Mouse (Mus musculus): ENCODE data around the gene Phyhd1. TPM values are rescaled to one million over a fixed set of nuclear protein-coding genes. Genes with fewer than 3 reads are reported as not detected.

Phyhd1 gene
- total and polyA plus RNA-seq, 3 experiments = 0.66 to 27.5 (median 1.8) TPM

DNA sequence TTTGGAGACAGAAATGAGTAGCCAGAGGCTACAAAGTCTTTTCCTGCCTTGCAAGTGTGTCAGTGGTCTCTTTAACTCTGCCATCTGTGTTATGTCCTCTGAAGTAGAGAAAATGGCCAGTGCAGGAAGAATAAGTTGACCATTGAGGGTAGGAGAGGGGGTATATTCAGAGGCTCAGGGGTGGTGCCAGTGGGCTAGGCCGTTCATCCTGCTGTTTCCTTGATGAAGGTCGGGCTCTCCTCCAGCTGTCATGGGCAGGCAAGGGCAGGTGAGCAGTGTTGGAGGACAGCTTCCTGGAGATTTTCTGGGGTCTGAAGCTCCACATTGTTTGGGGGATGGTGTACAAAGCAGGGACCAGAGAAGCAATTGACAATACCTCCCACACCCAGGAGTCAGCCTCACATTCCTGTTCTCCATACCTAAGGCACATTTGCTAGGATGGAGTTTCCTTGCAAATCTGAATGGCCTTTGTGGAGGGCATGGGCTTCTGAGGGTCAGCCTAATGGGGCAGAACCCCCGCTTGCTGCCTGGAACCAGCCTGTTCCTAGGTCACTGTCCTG is 27.0 kb upstream of the Phyhd1 start:
- Histone ChIP-seq H3K36me3 (replicated peaks) (peaks cover 51% of the 10 kb centered on the region), H3K4me3 (ENCODE audit: low read depth, low read length) (peak overlapping the region; percentile 90; the same call in 1 of the 2 replicates), H3K4me1 (ENCODE audit: insufficient read depth, low read depth, low read length) (peaks cover 39% of the 10 kb centered on the region), H3K27me3 (ENCODE audit: insufficient read depth, low read length) (no peaks in the 10 kb centered on the region), H3K9me3 (replicated peaks) (no peaks in the 10 kb centered on the region)
- no peak for DNase-seq (ENCODE audit: low spot score)
- TF ChIP-seq GATA2 (IDR thresholded peaks at IDR 0.05; ENCODE audit: borderline replicate concordance, low read depth, low read length) = no peak
- no peak for TF ChIP-seq POLR2AphosphoS5 (IDR thresholded peaks at IDR 0.05; ENCODE audit: insufficient replicate concordance, low read depth, low read length)
- TF ChIP-seq TAL1 (conservative IDR thresholded peaks at IDR 0.05; ENCODE audit: low read depth, low read length) = no peak
- no peak for TF ChIP-seq CTCF (IDR thresholded peaks at IDR 0.05; ENCODE audit: low read depth, low read length)
- no peak for TF ChIP-seq GATA1 (IDR thresholded peaks at IDR 0.05; ENCODE audit: borderline replicate concordance, low read length)
- ATAC-seq (ENCODE audit: extremely low read depth, insufficient number of reproducible peaks, low FRiP score, poor library complexity, severe bottlenecking) = no peak

- peaks cover 42% of the 10 kb centered on the region for H3K4me1 ChIP-seq (ENCODE audit: insufficient read depth, low read depth, low read length)
- ATAC-seq (ENCODE audit: extremely low read depth, insufficient number of reproducible peaks, low FRiP score, poor library complexity, severe bottlenecking) = no peak
- H3K9me3 ChIP-seq (replicated peaks) = no peaks in the 10 kb centered on the region
- H3K4me3 ChIP-seq (ENCODE audit: low read depth, low read length) = peak overlapping the region; percentile 6; the same call in 1 of the 2 replicates
- TF ChIP-seq POLR2AphosphoS5 (IDR thresholded peaks at IDR 0.05; ENCODE audit: insufficient replicate concordance, low read depth, low read length) = no peak
- TF ChIP-seq TAL1 (conservative IDR thresholded peaks at IDR 0.05; ENCODE audit: low read depth, low read length) = 0 out of 2 replicates have a peak, but pooled peaks have one; percentile 14
- no peak for TF ChIP-seq GATA1 (IDR thresholded peaks at IDR 0.05; ENCODE audit: borderline replicate concordance, low read length)
- TF ChIP-seq GATA2 (IDR thresholded peaks at IDR 0.05; ENCODE audit: borderline replicate concordance, low read depth, low read length) = no peak
- no peak for TF ChIP-seq CTCF (IDR thresholded peaks at IDR 0.05; ENCODE audit: low read depth, low read length)
- H3K27me3 ChIP-seq (ENCODE audit: insufficient read depth, low read length) = no peaks in the 10 kb centered on the region
- H3K36me3 ChIP-seq (replicated peaks) = peaks cover 59% of the 10 kb centered on the region
- DNase-seq (ENCODE audit: low spot score) = no peak
These were observed 26.2 kb upstream of the Phyhd1 start for GRCm38 (mm10) chr2:30239777-30240176.

DNA sequence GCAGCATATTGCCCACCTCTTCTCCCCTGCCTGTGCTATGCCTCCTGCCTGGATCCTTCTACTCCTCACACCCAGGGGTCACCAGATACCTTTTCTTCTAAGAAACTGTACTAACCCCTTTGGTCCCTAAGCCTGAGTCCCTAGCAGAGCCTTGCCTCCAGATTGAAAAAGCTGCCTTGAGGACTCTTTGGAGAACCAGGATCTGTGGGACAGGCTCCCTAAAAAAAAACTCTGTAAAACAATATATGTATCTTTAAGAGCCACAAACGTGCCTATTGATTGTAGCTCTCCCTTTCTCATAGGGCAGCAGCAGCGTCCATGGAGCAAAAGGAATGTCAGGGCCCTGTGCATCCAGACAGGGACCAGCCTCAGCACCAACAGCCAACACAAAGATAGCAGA is 25.7 kb upstream of the Phyhd1 start, which contains the start of gene Gm28035:
Gene Gm28035 (plus strand): TSS at position 301 of the 400 bp plus-strand sequence.
- Histone ChIP-seq H3K4me3 (ENCODE audit: low read depth, low read length) (peak within 1 kb of the TSS; percentile 6; the same call in 1 of the 2 replicates), H3K36me3 (replicated peaks) (peaks cover 63% of the 10 kb centered on the region), H3K27me3 (ENCODE audit: insufficient read depth, low read length) (no peaks in the 10 kb centered on the region), H3K4me1 (ENCODE audit: insufficient read depth, low read depth, low read length) (peaks cover 45% of the 10 kb centered on the region), H3K9me3 (replicated peaks) (no peaks in the 10 kb centered on the region)
- TF ChIP-seq CTCF (IDR thresholded peaks at IDR 0.05; ENCODE audit: low read depth, low read length) (no peak), GATA2 (IDR thresholded peaks at IDR 0.05; ENCODE audit: borderline replicate concordance, low read depth, low read length) (no peak), TAL1 (conservative IDR thresholded peaks at IDR 0.05; ENCODE audit: low read depth, low read length) (no peak), POLR2AphosphoS5 (IDR thresholded peaks at IDR 0.05; ENCODE audit: insufficient replicate concordance, low read depth, low read length) (no peak), GATA1 (IDR thresholded peaks at IDR 0.05; ENCODE audit: borderline replicate concordance, low read length) (no peak)
- DNase-seq (ENCODE audit: low spot score) (no peak), ATAC-seq (ENCODE audit: extremely low read depth, insufficient number of reproducible peaks, low FRiP score, poor library complexity, severe bottlenecking) (no peak)

- H3K9me3 ChIP-seq (replicated peaks) = no peaks in the 10 kb centered on the region
- ATAC-seq (ENCODE audit: extremely low read depth, insufficient number of reproducible peaks, low FRiP score, poor library complexity, severe bottlenecking) = no peak
- no peak overlapping the region for H3K4me3 ChIP-seq (ENCODE audit: low read depth, low read length)
- no peak for DNase-seq (ENCODE audit: low spot score)
- no peaks in the 10 kb centered on the region for H3K27me3 ChIP-seq (ENCODE audit: insufficient read depth, low read length)
- H3K4me1 ChIP-seq (ENCODE audit: insufficient read depth, low read depth, low read length) = peaks cover 40% of the 10 kb centered on the region
- TF ChIP-seq POLR2AphosphoS5 (IDR thresholded peaks at IDR 0.05; ENCODE audit: insufficient replicate concordance, low read depth, low read length) = no peak
- TF ChIP-seq CTCF (IDR thresholded peaks at IDR 0.05; ENCODE audit: low read depth, low read length) = no peak
- no peak for TF ChIP-seq TAL1 (conservative IDR thresholded peaks at IDR 0.05; ENCODE audit: low read depth, low read length)
- no peak for TF ChIP-seq GATA2 (IDR thresholded peaks at IDR 0.05; ENCODE audit: borderline replicate concordance, low read depth, low read length)
- no peak for TF ChIP-seq GATA1 (IDR thresholded peaks at IDR 0.05; ENCODE audit: borderline replicate concordance, low read length)
- H3K36me3 ChIP-seq (replicated peaks) = peaks cover 83% of the 10 kb centered on the region
These were observed 23.5 kb upstream of the Phyhd1 start for GRCm38 (mm10) chr2:30242509-30242908.

- Histone ChIP-seq H3K36me3 (replicated peaks) (peaks cover 92% of the 10 kb centered on the region), H3K4me3 (ENCODE audit: low read depth, low read length) (no peak overlapping the region), H3K4me1 (ENCODE audit: insufficient read depth, low read depth, low read length) (peaks cover 39% of the 10 kb centered on the region), H3K27me3 (ENCODE audit: insufficient read depth, low read length) (no peaks in the 10 kb centered on the region), H3K9me3 (replicated peaks) (no peaks in the 10 kb centered on the region)
- DNase-seq (ENCODE audit: low spot score) (no peak), ATAC-seq (ENCODE audit: extremely low read depth, insufficient number of reproducible peaks, low FRiP score, poor library complexity, severe bottlenecking) (no peak)
- no peak for TF ChIP-seq GATA1 (IDR thresholded peaks at IDR 0.05; ENCODE audit: borderline replicate concordance, low read length)
- no peak for TF ChIP-seq CTCF (IDR thresholded peaks at IDR 0.05; ENCODE audit: low read depth, low read length)
- no peak for TF ChIP-seq TAL1 (conservative IDR thresholded peaks at IDR 0.05; ENCODE audit: low read depth, low read length)
- TF ChIP-seq GATA2 (IDR thresholded peaks at IDR 0.05; ENCODE audit: borderline replicate concordance, low read depth, low read length) = no peak
- TF ChIP-seq POLR2AphosphoS5 (IDR thresholded peaks at IDR 0.05; ENCODE audit: insufficient replicate concordance, low read depth, low read length) = no peak
These were observed 22.6 kb upstream of the Phyhd1 start for GRCm38 (mm10) chr2:30243391-30243790.

- Histone ChIP-seq H3K4me3 (ENCODE audit: low read depth, low read length) (no peak overlapping the region), H3K4me1 (ENCODE audit: insufficient read depth, low read depth, low read length) (peaks cover 28% of the 10 kb centered on the region), H3K36me3 (replicated peaks) (peaks cover 96% of the 10 kb centered on the region), H3K27me3 (ENCODE audit: insufficient read depth, low read length) (no peaks in the 10 kb centered on the region), H3K9me3 (replicated peaks) (no peaks in the 10 kb centered on the region)
- no peak for DNase-seq (ENCODE audit: low spot score)
- ATAC-seq (ENCODE audit: extremely low read depth, insufficient number of reproducible peaks, low FRiP score, poor library complexity, severe bottlenecking) = no peak
- TF ChIP-seq TAL1 (conservative IDR thresholded peaks at IDR 0.05; ENCODE audit: low read depth, low read length) (no peak), CTCF (IDR thresholded peaks at IDR 0.05; ENCODE audit: low read depth, low read length) (no peak), GATA2 (IDR thresholded peaks at IDR 0.05; ENCODE audit: borderline replicate concordance, low read depth, low read length) (no peak), POLR2AphosphoS5 (IDR thresholded peaks at IDR 0.05; ENCODE audit: insufficient replicate concordance, low read depth, low read length) (no peak), GATA1 (IDR thresholded peaks at IDR 0.05; ENCODE audit: borderline replicate concordance, low read length) (no peak)
These were observed 21.3 kb upstream of the Phyhd1 start for GRCm38 (mm10) chr2:30244595-30245178.

Measured in G1E (cell line).